Mouse (Mus musculus) lung, adult 18-20 months (tissue): ENCODE results near the gene Btbd11.

Experiments used
- DNase-seq, 2 experiments: peaks; one replicate each; pipeline ENCODE4 v3.0.0; 2022; ENCODE audit warnings: mixed read lengths in 2 of 2

Gene Btbd11

DNA sequence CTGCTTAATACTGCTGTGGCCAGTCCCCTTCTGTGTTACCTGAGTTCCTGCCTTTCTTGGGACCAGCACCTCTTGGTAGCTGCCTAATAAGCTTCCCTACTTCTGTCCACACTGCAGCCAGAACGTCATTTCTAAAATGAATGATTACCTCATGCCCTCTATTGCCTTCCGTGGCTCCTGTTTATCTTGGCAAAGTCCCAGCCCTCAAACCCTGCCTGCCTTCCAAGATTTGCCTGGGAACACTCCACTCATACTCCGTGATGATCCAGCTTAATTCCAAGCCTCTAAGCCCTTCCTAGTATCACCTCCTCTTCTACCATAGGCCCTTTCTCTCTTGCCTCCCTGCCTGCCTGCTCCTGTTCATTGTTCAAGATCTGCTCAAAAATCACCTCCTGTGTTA lies 94.5 kb downstream of the Btbd11 start:
- peak; percentile 25 to 34 for DNase-seq

DNA sequence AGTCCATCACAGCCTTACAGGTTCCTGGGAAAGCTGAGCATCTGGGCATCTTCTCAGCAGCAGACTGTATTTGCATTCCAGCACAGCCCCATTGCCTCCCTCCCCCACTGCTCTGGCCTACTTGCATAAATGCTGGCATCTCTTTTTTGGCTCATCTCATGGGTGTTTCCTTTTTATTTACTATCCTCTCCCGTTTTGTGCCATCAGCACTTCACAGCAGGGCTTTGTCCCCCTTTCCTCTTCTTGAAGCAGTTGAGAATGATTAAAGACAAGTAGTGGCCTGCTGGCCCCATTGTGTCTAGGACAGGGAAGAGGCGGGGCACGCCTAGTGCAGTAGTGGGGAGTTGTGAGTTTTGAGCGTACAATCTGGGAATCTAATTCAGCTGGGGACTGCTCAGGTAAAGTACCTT lies 95.5 kb downstream of the Btbd11 start:
- DNase-seq, result no peak

DNA sequence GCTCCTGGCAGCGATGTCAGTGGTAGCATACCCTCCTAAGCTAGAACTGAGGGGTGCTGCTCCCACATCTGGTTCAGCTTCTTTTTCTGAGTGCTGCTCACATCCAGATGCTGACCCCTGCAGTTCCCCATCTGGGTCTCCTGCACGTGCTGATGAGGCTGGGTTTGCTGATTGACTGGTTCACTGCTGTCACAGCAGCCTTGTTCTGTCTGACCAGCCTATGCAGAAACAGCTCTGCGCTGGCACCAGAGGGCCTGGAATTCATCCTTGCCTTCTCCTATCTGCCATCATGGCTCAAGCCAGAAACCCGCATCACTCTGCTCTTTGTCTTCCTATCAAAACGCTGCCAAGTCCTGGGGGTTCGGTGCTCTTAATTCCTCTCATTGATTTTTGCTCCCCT lies 95.9 kb downstream of the Btbd11 start:
- no peak for DNase-seq

DNA sequence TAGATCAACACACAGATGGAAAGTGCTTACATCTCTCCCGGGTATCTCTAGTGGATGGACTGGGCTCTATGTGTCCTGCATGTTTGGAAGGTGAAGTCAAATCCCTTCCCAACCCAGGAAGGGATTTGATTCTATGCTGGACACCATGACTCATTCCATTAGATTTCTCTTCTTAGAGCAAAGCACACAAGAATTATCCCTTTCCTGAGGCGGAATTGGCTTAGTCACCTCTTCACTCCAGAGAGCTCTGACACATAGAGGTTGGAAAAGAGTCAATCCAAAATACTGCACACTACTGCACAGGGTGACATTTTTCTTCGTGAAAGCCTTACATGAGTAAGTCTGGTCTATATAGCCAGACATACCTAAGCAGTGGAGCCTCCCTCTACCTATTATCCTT lies 99.8 kb downstream of the Btbd11 start:
- DNase-seq, result no peak

DNA sequence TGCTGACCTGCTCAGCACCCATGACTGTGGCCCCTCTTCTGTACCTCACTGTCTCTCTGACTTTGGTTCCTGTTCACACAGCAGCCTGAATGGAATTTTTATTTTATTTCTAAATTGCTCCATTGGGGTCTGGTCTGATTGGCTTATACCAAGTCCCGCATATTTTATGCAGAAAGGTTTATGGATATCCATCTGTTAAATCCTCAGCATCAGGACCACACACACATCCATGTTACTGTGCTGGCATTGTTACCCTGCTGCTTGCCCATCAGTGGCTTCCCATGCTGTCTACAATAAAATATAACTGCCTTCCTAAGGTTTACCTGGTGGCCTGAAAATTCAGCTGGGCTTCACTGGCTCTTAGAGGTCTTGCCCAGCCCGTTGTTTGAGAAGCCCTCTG lies 106.0 kb downstream of the Btbd11 start:
- no peak for DNase-seq

DNA sequence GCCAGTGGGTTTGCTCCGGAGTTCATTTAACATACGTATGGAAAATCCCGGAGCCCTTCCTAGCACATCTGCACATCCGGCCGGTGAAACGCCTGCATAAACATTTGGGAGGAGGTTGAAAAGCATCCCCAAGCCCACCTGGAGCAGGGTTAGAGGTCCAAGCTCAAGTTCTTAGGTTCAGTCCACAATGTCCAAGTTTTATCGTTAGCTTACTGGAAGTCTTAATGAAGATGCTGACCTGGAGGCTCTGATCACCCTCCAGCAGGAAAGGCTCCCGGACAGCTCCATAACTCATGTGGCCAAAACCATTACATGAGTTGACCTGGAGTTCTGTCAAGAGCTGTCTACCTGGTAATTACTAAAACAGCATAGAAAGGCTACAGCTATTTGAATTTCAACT lies 109.7 kb downstream of the Btbd11 start:
- no peak for DNase-seq

DNA sequence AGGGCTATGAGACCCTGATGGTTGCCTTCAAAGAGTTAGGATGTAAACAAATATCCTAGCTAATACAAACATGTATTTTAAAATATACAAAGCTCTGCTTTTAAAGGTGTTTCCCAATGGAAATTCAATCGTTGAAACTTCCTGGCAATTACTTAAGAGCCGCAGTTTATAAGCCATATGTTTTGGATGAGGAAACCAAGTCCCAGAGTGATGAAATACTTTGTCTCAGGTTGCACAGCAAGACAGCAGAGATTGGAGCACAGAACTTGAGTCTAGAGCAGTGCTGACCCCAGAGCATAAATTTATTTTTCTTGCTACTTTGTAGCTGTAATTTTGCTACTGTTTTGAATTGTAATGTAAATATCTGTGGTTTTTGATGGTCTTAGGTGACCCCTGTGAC lies 110.4 kb downstream of the Btbd11 start:
- DNase-seq, result no peak

DNA sequence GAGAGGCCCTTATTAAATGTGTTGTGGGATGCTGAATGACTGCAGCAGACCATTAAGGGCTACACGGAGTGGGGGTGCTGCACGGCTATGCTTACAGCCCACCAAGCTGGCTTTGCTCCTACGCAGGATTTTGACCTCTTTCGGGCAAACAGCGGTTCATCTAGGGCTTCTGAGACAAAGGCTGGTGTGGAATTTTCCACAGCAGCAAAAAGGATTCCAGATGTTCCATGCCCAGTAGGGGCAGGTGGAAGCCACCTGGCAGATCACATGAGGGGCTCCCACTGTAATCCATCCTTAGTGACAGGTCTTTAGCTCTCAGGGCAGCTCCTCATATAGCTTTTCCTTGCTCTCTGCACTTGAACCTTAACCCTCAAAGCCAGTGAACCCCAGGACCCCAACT lies 111.3 kb downstream of the Btbd11 start:
- no peak for DNase-seq

DNA sequence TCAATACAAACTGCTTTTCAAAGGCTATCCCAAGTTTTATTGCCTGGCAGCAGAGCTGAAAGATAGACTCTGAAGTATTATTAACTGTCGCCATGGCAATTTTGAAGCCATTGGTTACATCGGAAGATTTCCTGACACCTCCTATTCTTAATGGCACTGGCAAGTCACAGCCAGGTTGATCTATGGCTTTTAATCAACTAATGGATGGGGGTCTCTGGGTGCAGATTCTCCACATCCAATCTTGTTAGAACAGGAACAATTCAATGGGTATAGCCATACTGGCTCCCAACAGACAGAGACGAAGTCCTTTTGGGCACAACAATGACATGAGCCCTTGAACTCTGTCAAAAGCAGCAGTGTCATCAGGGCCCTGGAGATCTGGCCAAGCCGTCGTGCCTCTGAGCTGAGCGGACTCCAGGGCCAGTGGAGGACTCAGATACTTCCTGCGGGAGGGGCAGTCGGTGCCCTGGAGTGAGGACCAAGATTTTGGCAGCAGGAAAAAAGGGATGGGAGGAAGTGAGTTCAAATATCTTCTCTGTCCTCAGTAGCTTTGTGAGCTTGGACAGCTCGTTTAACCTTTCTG lies 114.0 kb downstream of the Btbd11 start:
- DNase-seq, result no peak

DNA sequence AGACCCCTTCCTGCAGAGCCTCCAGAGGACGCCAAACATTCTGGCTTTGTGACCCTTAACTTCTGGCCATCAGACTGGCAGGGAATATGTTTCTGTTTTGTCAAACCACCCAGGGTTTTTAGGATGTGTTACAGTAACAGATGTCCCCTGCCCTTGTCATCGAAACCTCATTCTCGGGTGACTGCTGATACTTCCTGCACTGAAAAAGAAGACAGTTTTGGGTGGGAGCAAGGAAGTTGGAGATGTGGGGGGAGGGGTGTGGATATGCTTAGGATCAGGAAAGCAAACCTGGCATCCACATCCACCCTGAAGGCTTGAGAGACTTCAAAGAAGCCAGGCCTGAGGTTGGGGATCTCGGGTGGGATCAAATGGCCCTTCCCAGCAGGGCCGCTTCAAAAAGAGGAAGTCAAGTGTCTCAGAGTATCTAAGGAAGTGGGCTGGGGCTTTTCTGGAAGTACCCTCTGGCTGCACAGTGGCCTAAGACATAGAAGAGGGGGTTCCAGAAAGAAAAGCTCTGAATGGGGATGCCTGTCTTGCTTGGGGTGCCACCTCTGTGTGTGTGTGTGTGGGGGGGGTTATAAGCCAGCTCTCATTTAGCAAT lies 115.5 kb downstream of the Btbd11 start:
- no peak for DNase-seq

DNA sequence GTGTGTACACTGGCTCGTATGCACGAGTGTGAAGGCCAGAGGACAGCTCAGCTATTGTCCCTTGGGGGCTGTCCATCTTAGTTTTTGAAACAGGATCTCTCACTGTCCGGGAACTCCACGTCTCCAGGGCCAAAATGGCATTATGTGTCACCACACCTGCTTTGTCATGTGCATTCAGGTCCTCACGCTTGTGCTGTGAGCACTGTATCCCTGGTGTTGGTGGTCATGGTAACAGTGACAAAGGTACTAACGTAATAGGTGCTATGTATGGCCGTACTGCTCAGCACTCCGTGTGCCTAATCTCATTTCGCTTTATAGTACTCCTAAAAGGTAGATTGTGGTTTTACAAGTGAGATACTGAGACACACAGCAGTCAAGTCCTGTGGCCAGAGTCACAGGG lies 116.0 kb downstream of the Btbd11 start:
- DNase-seq, result peak in 1 of 2 experiments; percentile 7

DNA sequence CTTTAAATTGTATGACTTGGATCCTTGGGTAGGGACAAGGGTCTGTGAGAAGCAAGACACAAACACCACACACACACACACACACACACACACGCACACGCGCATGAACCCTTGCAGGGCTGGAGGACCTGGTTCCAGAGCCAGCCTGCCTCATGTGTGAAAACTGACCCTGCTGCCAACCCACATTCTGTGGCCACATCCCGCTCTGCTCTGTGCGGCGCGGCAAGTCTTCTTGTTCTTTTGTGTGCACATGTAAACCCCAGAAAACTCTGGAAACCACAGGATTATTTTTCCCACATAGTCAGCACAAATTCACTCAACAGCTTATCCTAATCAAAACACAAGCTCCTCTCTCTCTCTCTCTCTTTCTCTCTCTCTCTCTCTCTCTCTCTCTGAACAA lies 116.8 kb downstream of the Btbd11 start:
- no peak for DNase-seq

DNA sequence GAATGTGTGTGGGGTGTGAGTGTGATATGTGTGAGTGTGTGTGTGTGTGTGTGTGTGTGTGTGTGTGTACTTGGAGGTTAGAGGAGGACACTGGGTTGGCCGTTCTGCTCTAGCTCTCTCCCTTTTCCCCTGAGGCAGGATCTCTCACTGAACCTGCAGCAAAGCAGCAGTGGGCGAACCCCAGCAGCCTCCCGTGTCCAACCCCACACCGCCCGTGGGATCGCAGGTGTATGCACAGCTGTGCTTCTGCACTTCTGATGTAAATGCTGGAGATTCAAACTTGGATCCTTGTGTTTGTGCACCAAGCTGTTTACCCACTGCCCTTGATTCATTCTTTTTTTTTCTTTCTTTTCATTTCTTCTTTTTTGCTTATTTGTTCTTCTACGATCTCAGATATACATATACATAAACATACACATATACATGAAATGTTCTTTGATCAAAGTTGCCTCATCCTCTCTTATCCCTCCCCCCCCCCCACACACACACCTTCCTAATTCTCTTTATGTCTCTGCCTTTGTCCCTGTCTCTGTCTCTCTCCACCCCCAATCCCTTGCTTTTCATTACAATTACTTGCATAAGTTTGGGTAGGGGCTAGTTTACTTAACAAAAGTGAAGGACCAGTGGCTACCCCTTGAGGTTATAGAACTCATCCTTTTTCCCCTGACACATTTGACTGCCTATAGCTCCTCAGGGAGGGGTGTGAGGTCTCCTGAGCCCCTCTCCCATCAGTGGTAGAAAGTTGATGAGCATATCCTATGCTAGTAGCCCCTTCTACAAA lies 120.8 kb downstream of the Btbd11 start:
- no peak for DNase-seq

DNA sequence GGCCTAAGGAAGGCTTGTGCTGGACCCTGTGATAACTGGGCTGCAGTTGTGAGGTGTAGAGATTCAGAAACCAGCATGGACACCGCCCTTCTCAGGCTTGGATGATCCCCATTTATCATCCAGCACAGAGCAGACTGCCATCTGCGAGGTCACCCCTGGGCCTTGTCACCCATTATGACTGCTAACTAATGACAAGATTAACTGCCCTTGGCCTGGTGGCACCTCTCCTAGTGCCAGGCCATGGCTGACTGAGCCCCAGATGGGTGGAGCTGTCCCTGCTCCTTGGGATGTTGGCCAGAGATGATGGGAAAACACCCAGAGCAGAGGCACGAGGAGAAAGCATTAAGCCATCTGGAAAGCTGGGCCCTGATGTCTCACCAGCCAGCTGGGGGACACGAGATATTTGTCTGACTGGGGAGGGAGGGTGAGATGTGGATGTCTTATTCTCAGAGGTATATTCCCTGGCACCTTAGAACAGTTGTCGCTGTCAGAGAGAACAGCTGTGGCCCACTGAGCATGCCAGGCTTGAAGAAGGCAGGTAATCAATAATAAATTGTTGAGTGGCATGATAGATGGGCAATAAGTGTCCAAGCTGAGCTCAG lies 121.7 kb downstream of the Btbd11 start:
- DNase-seq, result no peak

DNA sequence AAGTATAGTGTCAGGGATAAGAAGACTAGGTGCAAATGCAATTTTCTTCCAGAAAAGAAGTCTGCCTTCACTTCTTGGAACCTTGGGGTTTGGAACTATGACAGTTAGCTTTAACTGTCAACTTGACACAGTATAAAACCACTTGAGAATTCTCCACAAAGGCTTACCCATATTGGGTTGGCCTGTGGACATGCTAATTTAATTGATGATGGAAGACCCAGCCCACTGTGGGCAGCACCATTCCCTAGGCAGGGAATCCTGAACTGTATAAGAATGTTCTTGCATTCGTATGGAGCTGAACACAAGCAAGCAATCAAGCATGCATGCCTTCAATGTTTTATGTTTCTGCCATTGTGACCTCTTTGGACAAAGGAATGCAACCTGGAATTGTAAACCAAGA lies 122.4 kb downstream of the Btbd11 start:
- no peak for DNase-seq

DNA sequence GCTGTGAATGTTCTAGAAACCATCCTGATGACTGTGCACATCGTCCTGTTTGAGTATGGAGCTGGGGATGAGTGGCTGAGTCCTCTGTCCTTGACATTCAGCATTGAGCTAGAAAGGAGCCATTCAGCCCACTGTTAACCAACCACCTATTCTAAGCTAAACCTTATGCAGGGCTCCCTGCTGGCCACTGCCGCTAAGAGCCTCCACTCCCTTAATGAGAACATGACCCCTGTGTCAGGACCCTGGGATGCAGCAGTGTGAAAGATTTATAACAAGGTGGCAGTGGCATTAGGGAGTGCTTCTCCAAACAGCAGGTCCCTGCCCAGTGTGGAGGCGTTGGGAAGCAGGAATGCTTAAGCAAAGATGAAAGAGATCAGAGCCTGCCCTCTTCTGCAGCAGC lies 123.7 kb downstream of the Btbd11 start:
- DNase-seq, result no peak

DNA sequence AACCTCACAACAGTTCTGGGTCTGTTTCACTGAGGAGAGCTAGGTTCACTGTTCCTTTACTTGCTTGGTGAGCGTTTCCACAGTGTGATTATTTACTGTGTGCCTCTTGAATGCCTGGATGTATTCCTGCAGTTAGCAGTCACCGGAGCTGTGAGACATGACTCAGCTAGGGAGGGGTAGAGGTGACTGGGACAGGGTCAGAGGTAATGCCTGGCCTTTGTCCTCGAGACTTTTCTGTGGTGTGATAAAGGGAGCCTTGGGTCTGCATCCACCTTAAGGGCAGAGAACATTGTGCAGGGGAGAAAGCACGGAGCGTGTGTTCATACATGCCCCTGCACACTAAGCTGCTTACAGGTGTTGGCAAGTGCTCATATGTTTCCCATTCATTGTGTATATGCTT lies 126.2 kb downstream of the Btbd11 start:
- no peak for DNase-seq

DNA sequence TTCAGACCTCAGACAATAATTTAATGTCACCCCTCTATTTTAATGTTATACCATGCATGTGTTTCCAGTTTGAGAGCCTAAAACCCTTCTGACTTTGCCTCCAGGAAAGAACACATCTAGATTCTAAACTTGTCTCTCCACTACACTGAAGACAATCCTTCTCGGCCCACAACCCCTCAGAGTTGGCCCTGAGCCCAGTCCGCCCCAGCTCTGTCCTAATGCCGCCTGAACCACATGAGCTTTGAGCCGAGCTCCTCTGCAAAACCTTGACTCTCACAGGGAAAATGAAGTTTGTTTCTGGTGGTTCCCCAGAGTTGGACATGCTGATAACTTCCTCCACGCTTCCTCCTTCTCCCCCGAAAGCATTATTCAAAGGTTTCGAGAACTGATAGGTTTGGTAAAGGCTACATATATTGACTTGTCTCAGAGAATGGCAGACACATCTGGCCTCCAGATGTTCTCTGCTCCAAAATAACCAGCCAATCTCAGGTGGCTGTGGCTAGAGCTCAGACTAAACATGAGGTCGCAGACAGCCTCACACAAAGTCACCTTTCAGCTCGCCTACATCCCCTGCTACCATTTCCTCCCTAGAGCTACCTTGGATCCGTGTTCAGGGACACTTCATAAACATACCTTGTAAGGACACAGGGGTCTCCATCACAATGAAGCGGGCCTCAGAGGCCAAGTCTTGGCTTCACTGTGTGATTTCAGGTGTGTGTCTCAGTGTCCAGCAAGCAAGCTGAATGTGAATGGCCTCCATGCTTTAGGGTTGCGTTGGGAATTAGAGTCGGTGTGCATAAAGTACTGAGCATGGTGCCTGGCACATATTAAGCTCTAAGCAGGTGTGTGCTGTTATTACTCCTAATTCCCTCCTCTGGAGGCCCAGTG lies 130.9 kb downstream of the Btbd11 start:
- no peak for DNase-seq

DNA sequence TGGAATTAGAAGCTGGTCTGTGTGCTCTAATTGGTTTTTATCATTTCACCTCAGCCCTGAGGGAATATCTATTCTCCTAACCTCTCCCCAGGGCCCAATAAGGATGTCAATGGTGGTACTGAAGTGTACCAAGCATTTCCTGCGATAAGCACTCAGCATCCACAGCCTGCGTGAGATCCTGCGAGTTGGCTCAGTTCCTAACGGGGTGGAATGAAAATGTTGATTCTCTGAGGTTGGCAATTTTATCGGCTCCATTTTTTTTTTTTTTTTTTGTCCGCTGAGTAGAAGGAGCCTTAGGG lies 131.4 kb downstream of the Btbd11 start:
- no peak for DNase-seq

DNA sequence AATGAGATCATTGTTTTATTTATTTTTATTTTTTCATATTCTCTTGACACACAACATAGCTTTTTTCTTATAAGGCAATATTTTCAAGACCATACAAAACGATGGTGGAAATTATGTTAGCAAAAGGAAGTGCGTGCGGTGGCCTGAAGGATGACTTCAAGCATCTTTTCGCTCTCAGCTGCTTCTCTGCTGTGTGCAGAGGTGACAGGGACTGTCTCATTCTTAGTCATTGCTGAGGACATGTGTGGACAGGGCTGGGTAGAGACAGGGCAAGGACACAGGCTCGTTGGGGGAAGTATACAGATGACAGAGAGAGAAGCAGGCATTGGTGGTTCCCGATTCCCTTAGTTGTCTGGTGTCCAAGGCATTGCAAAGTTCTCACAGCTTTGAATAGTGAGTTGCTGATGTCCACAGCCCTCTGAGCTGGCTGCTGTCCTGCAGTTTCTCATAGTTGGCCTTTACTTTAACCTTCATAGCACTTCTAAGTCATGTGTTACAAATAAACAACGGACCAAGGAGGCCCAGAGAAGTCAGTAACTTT lies 135.7 kb downstream of the Btbd11 start:
- no peak for DNase-seq

DNA sequence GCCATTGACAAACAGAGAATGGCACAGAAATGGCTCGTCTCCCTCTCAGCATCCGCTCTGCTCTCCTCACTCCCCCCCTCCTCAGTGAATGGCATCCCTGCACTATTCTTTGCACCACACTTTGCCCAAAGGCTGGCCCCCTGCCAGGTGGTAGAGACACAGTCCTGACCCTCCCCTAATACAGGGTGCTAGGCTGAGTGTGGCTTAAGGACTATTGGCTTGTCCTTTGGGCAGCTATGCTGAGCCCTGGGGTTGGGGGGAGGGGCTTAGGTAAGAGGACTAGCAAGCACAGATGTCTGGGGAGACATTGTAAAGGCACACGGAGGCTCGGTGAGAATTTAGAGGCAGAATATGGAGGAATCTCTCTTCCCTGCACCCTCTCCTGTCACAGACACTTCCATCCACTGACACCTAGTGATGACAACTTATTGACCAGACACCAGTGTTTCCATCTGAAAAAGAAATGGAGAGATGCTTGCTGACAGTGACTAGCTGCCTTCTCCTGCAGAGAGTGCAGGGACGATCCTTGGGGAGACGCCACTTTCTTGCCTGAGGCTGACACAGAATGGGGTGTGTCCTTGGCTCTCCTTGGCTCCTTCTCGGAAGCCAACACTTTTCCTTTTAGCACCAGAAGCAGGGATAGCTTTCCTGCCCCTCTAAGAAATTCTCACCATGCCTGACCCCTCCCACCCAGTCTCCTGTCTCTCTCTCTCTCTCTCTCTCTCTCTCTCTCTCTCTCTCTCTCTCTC lies 138.8 kb downstream of the Btbd11 start:
- no peak for DNase-seq

DNA sequence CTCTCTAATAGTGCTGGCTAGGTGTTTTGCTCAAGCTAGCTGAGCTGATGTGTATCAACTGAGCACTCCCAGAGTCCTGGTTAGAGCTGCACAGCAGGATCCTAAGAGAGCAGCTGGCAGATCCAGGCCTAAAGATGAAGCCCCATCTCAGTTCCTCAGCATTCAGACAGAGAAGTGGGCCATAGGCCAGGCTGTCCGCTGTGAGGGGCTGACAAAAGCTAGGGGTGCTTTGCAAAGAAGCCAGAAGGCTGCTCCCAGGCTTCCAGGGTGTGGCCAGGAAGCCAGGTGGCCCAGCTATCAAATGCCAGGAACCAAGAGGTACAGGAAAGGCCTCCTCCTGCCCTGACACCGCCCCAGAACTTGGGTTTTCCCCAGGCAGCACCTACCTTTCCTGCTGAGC lies 140.0 kb downstream of the Btbd11 start:
- no peak for DNase-seq
